Mouse (Mus musculus) embryonic facial prominence, embryonic 11.5 days (tissue): ENCODE data around the gene Nxph4. TPM values are rescaled to one million over a fixed set of nuclear protein-coding genes. Genes with fewer than 3 reads are reported as not detected.

ENCODE experiments used
- ATAC-seq: fragments of 200-750 bp; cut with Nextera tagmentation; replicated peaks from 2 replicates; pipeline ENCODE4 v1.8.0; 2017; ENCODE audit warnings: low read depth; ENCODE audit not compliant: insufficient number of reproducible peaks, low FRiP score, low TSS enrichment
- DNase-seq: peaks from one replicate; pipeline ENCODE4 v3.0.0-alpha.2; 2015; ENCODE audit warnings: low spot score
- H3K27ac ChIP-seq: fragments of 300-500 bp; sonication (generic); replicated peaks from 2 replicates; pipeline ENCODE4 v1.5.1; 2014; ENCODE audit warnings: mild to moderate bottlenecking, low read depth, low read length, control low read depth
- H3K27me3 ChIP-seq: fragments of 300-500 bp; sonication (generic); 2 replicates; pipeline ENCODE4 v1.6.1; 2014; ENCODE audit warnings: mild to moderate bottlenecking, low read length, moderate library complexity, mixed read lengths; ENCODE audit not compliant: control insufficient read depth, insufficient read depth
- H3K36me3 ChIP-seq: fragments of 300-500 bp; sonication (generic); replicated peaks from 2 replicates; pipeline ENCODE4 v1.6.1; 2014; ENCODE audit warnings: low read depth, mild to moderate bottlenecking, low read length, moderate library complexity, mixed read lengths; ENCODE audit not compliant: control insufficient read depth, insufficient read depth
- H3K4me1 ChIP-seq: fragments of 300-500 bp; sonication (generic); 2 replicates; pipeline ENCODE4 v1.6.1; 2014; ENCODE audit warnings: low read length, mixed read lengths; ENCODE audit not compliant: control insufficient read depth, insufficient read depth
- H3K4me2 ChIP-seq: fragments of 300-500 bp; sonication (generic); 2 replicates; pipeline ENCODE4 v1.6.1; 2014; ENCODE audit warnings: low read depth, mild to moderate bottlenecking, control low read depth, low read length, moderate library complexity
- H3K4me3 ChIP-seq: fragments of 300-500 bp; sonication (generic); 2 replicates; pipeline ENCODE4 v1.5.1; 2014; ENCODE audit warnings: low read depth, low read length, control low read depth
- H3K9ac ChIP-seq: fragments of 300-500 bp; sonication (generic); replicated peaks from 2 replicates; pipeline ENCODE4 v1.6.1; 2014; ENCODE audit warnings: mild to moderate bottlenecking, control low read depth, low read length
- H3K9me3 ChIP-seq: fragments of 300-500 bp; sonication (generic); replicated peaks from 2 replicates; pipeline ENCODE4 v1.6.1; 2016; ENCODE audit warnings: mild to moderate bottlenecking, low read length, inconsistent platforms, mixed read lengths; ENCODE audit not compliant: control insufficient read depth
- WGBS: fragments of 180-500 bp; shearing (Covaris S2); extraction: QIAGEN DNeasy Blood & Tissue Kit; methylation state at CpG from one replicate; pipeline ENCODE4 v1.1.7; 2014; 5-methylcytosine and 5-hydroxymethylcytosine counted together
- polyA plus RNA-seq: library from polyadenylated mRNA; unstranded; fragments of >200 nt; fragmentation: Nextera tagmentation; extraction: Ambion mirVana; gene quantifications from 2 replicates; pipeline ENCODE4 v1.2.1, GENCODE M21; 2014

Nxph4 gene
- polyA plus RNA-seq, 1 experiment from 2014 or later, result 4.4 TPM

DNA sequence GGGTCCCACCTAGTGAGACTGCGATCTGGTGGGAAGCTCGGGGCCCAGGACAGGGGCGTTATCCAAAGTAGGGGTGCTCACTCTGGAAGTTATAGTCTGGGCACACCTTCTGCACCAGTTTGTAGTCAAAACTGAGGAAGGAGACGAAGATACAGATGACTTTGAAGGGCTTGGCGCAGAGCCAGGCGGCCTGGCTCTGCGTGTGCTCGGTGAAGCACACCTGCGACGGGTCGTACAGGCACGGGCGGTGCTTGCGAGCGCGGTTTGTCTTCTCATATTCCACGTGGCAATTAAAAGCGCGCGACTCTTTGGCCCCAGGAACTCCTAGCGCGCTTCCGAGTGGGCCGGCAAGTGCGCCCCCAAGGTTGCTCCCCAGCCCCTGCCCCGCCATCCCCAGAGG lies 8.3 kb downstream of the Nxph4 start:
- Histone ChIP-seq H3K4me1 (peaks cover 11% of the 10 kb centered on the region), H3K9ac (no peak overlapping the region), H3K27me3 (peaks cover 68% of the 10 kb centered on the region), H3K27ac (no peak overlapping the region), H3K4me2 (peak overlapping the region; percentile 28; the same call in 1 of the 2 replicates), H3K4me3 (0 out of 2 replicates have a peak overlapping the region, but pooled peaks have one; percentile 3), H3K36me3 (no peaks in the 10 kb centered on the region), H3K9me3 (no peaks in the 10 kb centered on the region)
- DNase-seq, result no peak
- no peak for ATAC-seq
- 1% methylated on average over 26 of the region's 26 CpGs for WGBS

DNA sequence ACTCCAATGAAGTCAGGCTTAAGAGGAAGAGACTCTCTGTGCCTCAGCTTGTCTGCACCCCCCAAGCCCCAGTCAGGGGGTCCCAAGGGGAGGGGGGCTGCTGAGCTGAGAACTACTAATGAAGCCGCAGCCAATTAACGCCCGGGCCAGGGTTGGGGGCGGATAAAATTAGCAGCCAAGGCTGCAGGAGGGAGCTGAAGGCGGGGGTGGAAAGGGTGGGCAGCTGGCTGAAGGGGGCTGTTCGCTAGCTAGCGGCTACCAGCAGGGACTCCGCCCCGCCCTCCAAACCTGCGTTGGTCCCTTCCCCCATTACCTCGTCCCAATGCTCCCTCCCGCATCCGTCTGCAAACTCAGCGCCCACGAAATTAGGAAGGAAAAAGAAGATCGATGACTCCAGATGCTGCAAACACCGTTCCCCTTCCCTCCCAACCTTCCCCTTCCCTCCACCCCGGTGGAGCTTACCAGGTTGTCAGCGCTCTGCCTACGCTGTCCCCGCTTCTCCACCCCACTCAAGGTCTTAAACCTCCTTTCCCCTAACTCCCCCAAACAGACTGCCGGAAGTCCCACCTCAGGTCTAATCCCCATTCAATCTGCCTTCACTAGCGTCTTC lies 9.6 kb downstream of the Nxph4 start:
- H3K4me2 ChIP-seq, result peak overlapping the region; percentile 19
- no peak overlapping the region for H3K4me3 ChIP-seq
- H3K36me3 ChIP-seq, result no peaks in the 10 kb centered on the region
- no peak for ATAC-seq
- WGBS, result 2% methylated on average over 21 of the region's 23 CpGs
- DNase-seq, result no peak
- peaks cover 11% of the 10 kb centered on the region for H3K4me1 ChIP-seq
- no peak overlapping the region for H3K9ac ChIP-seq
- peaks cover 55% of the 10 kb centered on the region for H3K27me3 ChIP-seq
- H3K9me3 ChIP-seq, result no peaks in the 10 kb centered on the region
- no peak overlapping the region for H3K27ac ChIP-seq

DNA sequence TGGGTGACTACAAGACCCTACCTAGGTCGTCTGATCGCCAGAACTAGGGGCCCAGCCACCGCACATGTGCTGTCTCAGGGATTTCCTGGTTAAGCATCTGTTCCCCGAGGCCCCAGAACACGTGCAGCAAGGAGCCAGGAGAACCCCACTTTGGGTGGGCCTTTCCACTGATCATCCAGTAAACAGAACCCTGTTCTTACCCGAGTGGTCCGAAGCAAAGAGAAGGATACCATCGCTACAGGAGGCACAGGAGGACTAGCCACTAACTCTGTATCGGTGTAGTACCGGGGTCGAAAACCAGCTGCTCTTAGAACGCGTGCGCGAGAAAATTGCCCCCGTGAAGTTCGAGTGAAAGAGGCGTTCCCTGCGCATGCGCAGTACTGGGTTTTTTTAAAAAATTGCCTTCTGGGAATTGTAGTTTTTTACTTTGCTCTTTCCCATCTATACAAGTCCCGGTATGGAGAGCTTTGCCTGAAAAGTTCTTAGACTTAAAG lies 12.2 kb downstream of the Nxph4 start, which contains the start of gene Shmt2:
Gene Shmt2, minus strand, starts transcription at position 357 of the 494 bp plus-strand sequence.
- peak within 1 kb of the TSS; percentile 80 for H3K4me2 ChIP-seq
- peak within 1 kb of the TSS; percentile 43 for H3K4me3 ChIP-seq
- H3K36me3 ChIP-seq, result no peaks in the 10 kb centered on the region; the same call in 1 of the 2 replicates
- H3K9ac ChIP-seq, result peak within 1 kb of the TSS; percentile 61
- H3K27ac ChIP-seq, result no peak within 1 kb of the TSS
- peaks cover 12% of the 10 kb centered on the region for H3K4me1 ChIP-seq
- DNase-seq (peak; percentile 98), ATAC-seq (0 out of 2 replicates have a peak, but pooled peaks have one; percentile 31)
- no peaks in the 10 kb centered on the region for H3K9me3 ChIP-seq
- peaks cover 29% of the 10 kb centered on the region for H3K27me3 ChIP-seq
- under 1% methylated on average over 21 of the region's 21 CpGs for WGBS

DNA sequence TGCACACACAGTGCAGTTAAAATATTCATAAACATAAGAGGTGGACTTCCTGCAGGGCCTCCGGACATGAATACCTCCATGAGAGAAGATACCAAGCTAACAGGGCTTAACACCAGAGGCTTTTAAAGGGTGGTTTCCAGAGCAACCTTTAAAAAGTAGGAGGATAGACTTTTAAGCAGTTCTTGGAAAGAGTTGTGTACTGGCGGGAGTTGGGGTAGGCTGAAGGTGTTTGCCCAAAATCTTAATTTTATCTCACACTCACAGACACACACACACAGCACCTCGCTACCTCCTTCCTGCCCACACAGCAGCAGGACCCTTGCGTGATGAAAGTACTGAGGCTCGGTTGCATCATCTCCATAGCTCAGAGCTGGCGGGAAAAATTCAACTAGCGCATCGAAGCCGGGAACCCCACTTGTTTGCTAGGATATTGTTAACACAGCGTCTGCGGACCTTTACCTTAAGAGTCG lies 12.7 kb downstream of the Nxph4 start:
- peaks cover 17% of the 10 kb centered on the region for H3K4me1 ChIP-seq
- DNase-seq (no peak), ATAC-seq (no peak)
- peak overlapping the region; percentile 43 for H3K4me3 ChIP-seq
- H3K27ac ChIP-seq, result no peak overlapping the region
- H3K9me3 ChIP-seq, result no peaks in the 10 kb centered on the region
- peak overlapping the region; percentile 80 for H3K4me2 ChIP-seq
- no peaks in the 10 kb centered on the region; the same call in 1 of the 2 replicates for H3K36me3 ChIP-seq
- peaks cover 26% of the 10 kb centered on the region for H3K27me3 ChIP-seq
- peak overlapping the region; percentile 61 for H3K9ac ChIP-seq
- WGBS, result 10% methylated on average over 12 of the region's 12 CpGs

DNA sequence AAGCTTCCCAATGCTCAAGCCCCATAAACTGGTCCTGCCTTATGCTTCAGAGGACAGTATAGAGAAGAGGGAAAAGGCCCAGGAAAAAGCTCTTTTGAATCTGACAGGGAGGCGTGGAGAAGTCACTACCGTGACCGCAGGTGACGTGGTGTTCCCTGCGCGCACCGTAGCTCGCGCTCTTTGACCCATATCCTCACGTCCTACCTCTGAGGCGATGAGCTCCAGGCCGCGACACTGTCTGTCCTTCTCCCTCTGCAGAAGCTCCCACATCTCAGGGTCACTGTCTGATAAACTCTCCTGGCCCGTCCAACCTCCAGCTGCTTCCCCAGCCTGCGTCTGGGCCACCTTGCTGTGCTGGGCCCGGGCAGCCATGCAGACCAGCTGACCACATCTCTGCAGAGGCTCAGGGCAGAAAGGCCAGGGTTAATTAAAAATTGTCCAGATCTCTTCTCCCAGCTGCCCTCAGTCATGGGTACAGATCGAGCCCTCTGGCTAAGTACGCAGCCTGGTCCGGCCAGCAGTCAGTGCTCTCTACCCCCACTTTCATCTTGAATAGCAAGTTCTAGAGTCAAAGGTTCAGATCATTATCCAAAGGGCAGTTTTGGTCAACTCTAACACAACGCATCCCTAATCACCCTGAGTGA lies 13.5 kb downstream of the Nxph4 start:
- H3K9me3 ChIP-seq, result no peaks in the 10 kb centered on the region
- peaks cover 24% of the 10 kb centered on the region for H3K4me1 ChIP-seq
- H3K27ac ChIP-seq, result no peak overlapping the region
- peak overlapping the region; percentile 1; the same call in 1 of the 2 replicates for H3K9ac ChIP-seq
- ATAC-seq (no peak), DNase-seq (no peak)
- H3K36me3 ChIP-seq, result no peaks in the 10 kb centered on the region; the same call in 1 of the 2 replicates
- H3K4me3 ChIP-seq, result no peak overlapping the region
- 81% methylated on average over 20 of the region's 20 CpGs for WGBS
- H3K27me3 ChIP-seq, result peaks cover 20% of the 10 kb centered on the region
- H3K4me2 ChIP-seq, result 0 out of 2 replicates have a peak overlapping the region, but pooled peaks have one; percentile 80

DNA sequence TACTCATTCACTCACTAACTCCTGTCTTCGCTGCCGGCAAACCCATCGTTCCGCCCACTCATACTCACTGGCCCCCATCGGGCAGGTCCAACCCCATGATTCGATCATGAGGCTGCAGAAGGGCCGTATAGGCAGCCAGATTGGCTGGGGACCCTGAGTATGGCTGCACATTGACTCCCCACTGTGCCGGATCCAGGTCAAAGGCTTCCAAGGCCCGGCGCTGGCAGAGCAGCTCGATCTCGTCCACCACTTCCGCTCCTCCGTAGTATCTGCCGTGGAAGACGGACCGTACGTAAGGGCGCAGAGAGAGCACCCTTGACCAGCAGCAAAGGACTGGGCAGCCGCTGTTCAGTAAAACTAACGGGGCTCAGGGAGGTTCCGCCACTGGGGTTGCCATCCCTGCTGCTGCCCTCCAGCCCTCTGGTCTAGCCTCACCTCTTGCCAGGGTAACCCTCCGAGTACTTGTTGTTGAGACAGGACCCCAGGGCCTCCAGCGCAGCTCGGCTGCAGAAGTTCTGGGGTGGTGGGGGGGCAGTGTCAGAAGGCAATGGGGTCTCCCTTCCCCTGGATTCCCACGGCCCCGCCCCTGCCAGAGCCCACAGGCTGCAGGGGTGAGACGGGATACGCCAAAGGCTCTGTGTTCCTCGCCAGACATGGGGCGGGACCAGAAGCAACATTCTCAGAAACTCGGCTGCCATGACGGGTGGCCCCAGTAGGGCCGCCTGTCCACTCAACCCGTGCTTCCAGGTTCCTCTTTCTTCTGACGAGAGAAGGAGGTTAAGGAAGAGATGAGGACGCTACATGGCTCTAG lies 14.3 kb downstream of the Nxph4 start:
- no peak for ATAC-seq
- no peaks in the 10 kb centered on the region for H3K9me3 ChIP-seq
- H3K4me2 ChIP-seq, result no peak overlapping the region
- no peaks in the 10 kb centered on the region; the same call in 1 of the 2 replicates for H3K36me3 ChIP-seq
- peaks cover 22% of the 10 kb centered on the region for H3K4me1 ChIP-seq
- 92% methylated on average over 37 of the region's 37 CpGs for WGBS
- no peak for DNase-seq
- no peak overlapping the region for H3K9ac ChIP-seq
- no peak overlapping the region for H3K4me3 ChIP-seq
- H3K27ac ChIP-seq, result no peak overlapping the region
- H3K27me3 ChIP-seq, result peaks cover 20% of the 10 kb centered on the region

DNA sequence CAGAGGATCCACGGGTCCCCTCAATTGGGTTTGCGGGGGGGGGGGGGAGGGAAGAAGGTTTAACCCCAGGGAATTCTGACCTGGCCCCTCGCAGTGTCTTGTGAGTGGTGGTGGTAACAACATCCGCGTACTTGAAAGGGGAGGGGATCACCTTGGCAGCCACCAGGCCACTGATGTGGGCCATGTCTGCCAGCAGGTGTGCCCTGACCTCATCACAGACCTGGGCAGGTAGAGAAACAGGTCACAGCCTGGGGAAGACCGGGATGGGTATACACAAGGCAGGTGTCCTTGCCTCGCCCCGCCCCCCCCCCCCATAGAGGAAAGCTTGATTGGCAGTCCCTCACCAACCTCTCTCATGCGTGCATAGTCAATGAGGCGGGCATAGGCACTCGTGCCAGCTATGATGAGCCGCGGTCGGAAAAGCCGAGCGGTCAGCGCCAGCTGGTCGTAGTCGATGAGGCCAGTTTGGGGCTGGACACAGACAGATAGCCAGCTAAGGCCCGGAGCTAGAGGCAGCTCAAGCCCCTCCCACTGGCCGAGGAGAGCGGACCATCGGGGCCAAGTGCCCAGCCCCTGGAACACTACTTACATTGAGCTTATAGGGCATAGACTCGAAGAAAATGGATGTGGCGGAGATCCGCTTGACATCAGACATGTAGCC lies 15.2 kb downstream of the Nxph4 start:
- DNase-seq, result no peak
- H3K36me3 ChIP-seq, result no peaks in the 10 kb centered on the region; the same call in 1 of the 2 replicates
- peaks cover 19% of the 10 kb centered on the region for H3K4me1 ChIP-seq
- no peak overlapping the region for H3K4me2 ChIP-seq
- H3K4me3 ChIP-seq, result no peak overlapping the region
- no peak overlapping the region for H3K9ac ChIP-seq
- H3K9me3 ChIP-seq, result no peaks in the 10 kb centered on the region
- no peak overlapping the region for H3K27ac ChIP-seq
- 90% methylated on average over 26 of the region's 26 CpGs for WGBS
- H3K27me3 ChIP-seq, result peaks cover 20% of the 10 kb centered on the region
- ATAC-seq, result no peak
